Mouse (Mus musculus): ENCODE results near the gene Dnah8. TPM values are rescaled to one million over a fixed set of nuclear protein-coding genes. Genes with fewer than 3 reads are reported as not detected.

Gene Dnah8
- polyA plus RNA-seq, 1 experiment from 2014 or later = 4.4 TPM

- Histone ChIP-seq H3K4me3 (ENCODE audit: low read depth, low read length) (no peak overlapping the region), H3K36me3 (ENCODE audit: control insufficient read depth, insufficient read depth, low read length) (no peaks in the 10 kb centered on the region), H3K4me2 (no peak overlapping the region), H3K27ac (ENCODE audit: low read depth, low read length) (no peak overlapping the region), H3K27me3 (replicated peaks; ENCODE audit: control insufficient read depth, insufficient read depth, low read length) (no peaks in the 10 kb centered on the region), H3K9ac (ENCODE audit: low read depth, low read length) (no peak overlapping the region), H3K9me3 (ENCODE audit: control insufficient read depth, low read length) (no peaks in the 10 kb centered on the region), H3K4me1 (replicated peaks; ENCODE audit: control insufficient read depth, insufficient read depth, low read length) (no peaks in the 10 kb centered on the region)
- DNase-seq (ENCODE audit: low spot score) (no peak), ATAC-seq (replicated peaks; ENCODE audit: low FRiP score) (no peak)
- 88% methylated on average over 4 of the region's 4 CpGs for WGBS
Observed at GRCm38 (mm10) chr17:30760307-30760706, 136.2 kb downstream of the Dnah8 start.

GRCm38 (mm10) chr17:30764276-30764675 is 140.1 kb downstream of the Dnah8 start:
- ATAC-seq (replicated peaks; ENCODE audit: low FRiP score) (no peak), DNase-seq (ENCODE audit: low spot score) (no peak)
- no peaks in the 10 kb centered on the region for H3K9me3 ChIP-seq (ENCODE audit: control insufficient read depth, low read length)
- no peaks in the 10 kb centered on the region for H3K36me3 ChIP-seq (ENCODE audit: control insufficient read depth, insufficient read depth, low read length)
- no peak overlapping the region for H3K4me2 ChIP-seq
- H3K4me1 ChIP-seq (replicated peaks; ENCODE audit: control insufficient read depth, insufficient read depth, low read length) = no peaks in the 10 kb centered on the region
- no peak overlapping the region for H3K4me3 ChIP-seq (ENCODE audit: low read depth, low read length)
- WGBS = 85% methylated on average over 8 of the region's 8 CpGs
- no peak overlapping the region for H3K9ac ChIP-seq (ENCODE audit: low read depth, low read length)
- no peak overlapping the region for H3K27ac ChIP-seq (ENCODE audit: low read depth, low read length)
- H3K27me3 ChIP-seq (replicated peaks; ENCODE audit: control insufficient read depth, insufficient read depth, low read length) = no peaks in the 10 kb centered on the region

DNA sequence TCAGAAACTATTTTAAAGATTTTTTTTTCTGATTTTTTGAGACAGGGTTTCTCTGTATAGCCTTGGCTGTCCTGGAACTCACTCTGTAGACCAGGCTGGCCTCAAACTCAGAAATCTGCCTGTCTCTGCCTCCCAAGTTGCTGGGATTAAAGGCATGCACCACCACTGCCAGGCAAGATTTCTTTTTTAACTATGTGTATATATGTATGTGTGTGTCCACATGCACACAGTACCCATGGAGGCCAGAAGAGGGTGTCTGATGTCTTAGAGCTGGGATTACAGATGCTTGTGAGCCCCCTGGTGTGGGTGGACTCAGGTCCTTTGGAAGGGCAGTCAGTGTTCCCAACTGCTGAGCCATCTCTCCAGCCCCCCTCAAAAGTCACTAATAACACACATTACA is 150.3 kb downstream of the Dnah8 start:
- H3K27ac ChIP-seq (ENCODE audit: low read depth, low read length) = no peak overlapping the region
- no peak for DNase-seq (ENCODE audit: low spot score)
- no peak for ATAC-seq (replicated peaks; ENCODE audit: low FRiP score)

DNA sequence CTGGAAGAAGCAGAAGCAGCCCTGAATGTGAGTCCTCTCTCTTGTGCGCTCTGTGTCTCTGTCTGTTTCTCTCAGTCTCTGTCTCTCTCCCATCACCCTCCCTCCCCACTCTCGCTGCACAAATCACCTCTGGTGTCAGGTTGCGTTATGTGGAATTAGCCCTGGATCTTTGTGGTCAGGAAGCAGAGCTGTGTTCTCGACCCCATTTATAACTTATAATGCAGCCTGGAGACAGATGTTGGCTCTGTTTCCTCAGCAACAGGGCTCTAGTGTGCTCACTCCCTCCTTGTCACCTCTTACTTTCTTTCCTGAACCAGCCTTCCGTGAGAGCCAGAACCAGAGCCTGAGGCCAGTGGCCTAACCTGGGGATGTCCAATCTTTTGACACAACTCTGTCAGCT is 150.9 kb downstream of the Dnah8 start:
- Histone ChIP-seq H3K9me3 (ENCODE audit: control insufficient read depth, low read length) (0 out of 2 replicates have a peak, but pooled peaks cover 2% of the 10 kb centered on the region), H3K27me3 (replicated peaks; ENCODE audit: control insufficient read depth, insufficient read depth, low read length) (no peaks in the 10 kb centered on the region; the same call in 1 of the 2 replicates), H3K36me3 (ENCODE audit: control insufficient read depth, insufficient read depth, low read length) (no peaks in the 10 kb centered on the region), H3K4me1 (replicated peaks; ENCODE audit: control insufficient read depth, insufficient read depth, low read length) (no peaks in the 10 kb centered on the region), H3K27ac (ENCODE audit: low read depth, low read length) (no peak overlapping the region), H3K4me2 (no peak overlapping the region), H3K9ac (ENCODE audit: low read depth, low read length) (no peak overlapping the region), H3K4me3 (ENCODE audit: low read depth, low read length) (no peak overlapping the region)
- 39% methylated on average over 5 of the region's 5 CpGs for WGBS
- ATAC-seq (replicated peaks; ENCODE audit: low FRiP score) = no peak
- no peak for DNase-seq (ENCODE audit: low spot score)

More for the DNA sequence above, 150.3 kb downstream of the Dnah8 start:
- H3K36me3 ChIP-seq (ENCODE audit: control insufficient read depth, insufficient read depth, low read length) = no peaks in the 10 kb centered on the region
- H3K4me3 ChIP-seq (ENCODE audit: low read depth, low read length) = no peak overlapping the region
- no peaks in the 10 kb centered on the region; the same call in 1 of the 2 replicates for H3K27me3 ChIP-seq (replicated peaks; ENCODE audit: control insufficient read depth, insufficient read depth, low read length)
- no peak overlapping the region for H3K4me2 ChIP-seq
- H3K4me1 ChIP-seq (replicated peaks; ENCODE audit: control insufficient read depth, insufficient read depth, low read length) = no peaks in the 10 kb centered on the region
- H3K9ac ChIP-seq (ENCODE audit: low read depth, low read length) = no peak overlapping the region
- 0 out of 2 replicates have a peak, but pooled peaks cover 2% of the 10 kb centered on the region for H3K9me3 ChIP-seq (ENCODE audit: control insufficient read depth, low read length)

GRCm38 (mm10) chr17:30781046-30781445 is 156.9 kb downstream of the Dnah8 start:
- Histone ChIP-seq H3K4me1 (replicated peaks; ENCODE audit: control insufficient read depth, insufficient read depth, low read length) (no peaks in the 10 kb centered on the region), H3K9ac (ENCODE audit: low read depth, low read length) (no peak overlapping the region), H3K27me3 (replicated peaks; ENCODE audit: control insufficient read depth, insufficient read depth, low read length) (no peaks in the 10 kb centered on the region), H3K4me2 (no peak overlapping the region), H3K4me3 (ENCODE audit: low read depth, low read length) (no peak overlapping the region), H3K27ac (ENCODE audit: low read depth, low read length) (no peak overlapping the region), H3K36me3 (ENCODE audit: control insufficient read depth, insufficient read depth, low read length) (no peaks in the 10 kb centered on the region), H3K9me3 (ENCODE audit: control insufficient read depth, low read length) (0 out of 2 replicates have a peak, but pooled peaks cover 2% of the 10 kb centered on the region)
- WGBS = 81% methylated on average over 8 of the region's 8 CpGs
- ATAC-seq (replicated peaks; ENCODE audit: low FRiP score) = no peak
- DNase-seq (ENCODE audit: low spot score) = no peak

GRCm38 (mm10) chr17:30782286-30782685 is 158.1 kb downstream of the Dnah8 start:
- no peak for ATAC-seq (replicated peaks; ENCODE audit: low FRiP score)
- 78% methylated on average over 14 of the region's 14 CpGs for WGBS
- H3K4me1 ChIP-seq (replicated peaks; ENCODE audit: control insufficient read depth, insufficient read depth, low read length) = no peaks in the 10 kb centered on the region

DNA sequence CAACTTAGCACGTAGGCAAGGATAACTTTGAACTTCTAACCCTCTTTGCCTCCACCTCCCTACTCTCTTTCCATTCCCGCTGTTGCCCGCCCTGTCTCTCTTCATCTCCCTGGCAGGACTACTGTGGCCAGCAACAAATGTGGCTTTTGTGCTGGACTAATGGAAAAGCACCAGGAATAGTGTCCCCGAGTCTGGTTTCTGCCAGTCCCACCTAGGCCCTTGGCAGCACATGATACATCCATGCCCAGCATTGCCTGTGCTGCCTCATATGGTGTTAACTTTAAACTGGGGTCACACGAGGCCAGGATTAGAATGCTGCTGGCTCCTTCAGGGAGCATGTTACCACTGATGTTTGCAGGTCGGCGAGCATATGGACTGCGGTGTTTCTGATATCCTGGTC is 164.2 kb downstream of the Dnah8 start:
- ATAC-seq (replicated peaks; ENCODE audit: low FRiP score) = no peak
- no peaks in the 10 kb centered on the region for H3K27me3 ChIP-seq (replicated peaks; ENCODE audit: control insufficient read depth, insufficient read depth, low read length)

More at GRCm38 (mm10) chr17:30782286-30782685, 158.1 kb downstream of the Dnah8 start:
- H3K9ac ChIP-seq (ENCODE audit: low read depth, low read length) = no peak overlapping the region
- no peak overlapping the region for H3K27ac ChIP-seq (ENCODE audit: low read depth, low read length)
- H3K27me3 ChIP-seq (replicated peaks; ENCODE audit: control insufficient read depth, insufficient read depth, low read length) = no peaks in the 10 kb centered on the region
- no peak overlapping the region for H3K4me3 ChIP-seq (ENCODE audit: low read depth, low read length)
- H3K4me2 ChIP-seq = no peak overlapping the region
- 0 out of 2 replicates have a peak, but pooled peaks cover 2% of the 10 kb centered on the region for H3K9me3 ChIP-seq (ENCODE audit: control insufficient read depth, low read length)
- H3K36me3 ChIP-seq (ENCODE audit: control insufficient read depth, insufficient read depth, low read length) = no peaks in the 10 kb centered on the region
- DNase-seq (ENCODE audit: low spot score) = no peak

DNA sequence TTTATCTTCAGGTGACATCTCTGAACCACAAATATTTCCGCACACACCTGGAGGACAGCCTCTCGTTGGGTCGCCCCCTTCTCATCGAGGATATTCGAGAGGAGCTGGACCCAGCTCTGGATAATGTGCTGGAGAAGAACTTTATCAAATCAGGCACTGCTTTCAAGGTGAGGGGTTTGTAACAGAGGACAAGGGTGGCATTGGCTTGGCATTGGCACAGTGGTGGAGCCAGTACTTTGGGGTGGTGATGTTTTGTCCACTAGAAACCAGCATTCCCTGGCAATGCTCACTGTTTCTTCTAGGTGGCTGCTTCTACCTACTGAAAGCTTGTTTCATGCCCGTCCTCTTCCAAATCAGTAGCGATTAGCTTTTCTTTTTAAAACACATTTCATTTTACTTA is 166.7 kb downstream of the Dnah8 start:
- DNase-seq (ENCODE audit: low spot score) = no peak
- Histone ChIP-seq H3K9me3 (ENCODE audit: control insufficient read depth, low read length) (no peaks in the 10 kb centered on the region), H3K9ac (ENCODE audit: low read depth, low read length) (no peak overlapping the region), H3K36me3 (ENCODE audit: control insufficient read depth, insufficient read depth, low read length) (no peaks in the 10 kb centered on the region), H3K4me2 (no peak overlapping the region), H3K4me1 (replicated peaks; ENCODE audit: control insufficient read depth, insufficient read depth, low read length) (no peaks in the 10 kb centered on the region), H3K27ac (ENCODE audit: low read depth, low read length) (no peak overlapping the region), H3K4me3 (ENCODE audit: low read depth, low read length) (no peak overlapping the region), H3K27me3 (replicated peaks; ENCODE audit: control insufficient read depth, insufficient read depth, low read length) (no peaks in the 10 kb centered on the region)
- no peak for ATAC-seq (replicated peaks; ENCODE audit: low FRiP score)
- WGBS = 82% methylated on average over 7 of the region's 7 CpGs

More for the DNA sequence above, 164.2 kb downstream of the Dnah8 start:
- Histone ChIP-seq H3K4me3 (ENCODE audit: low read depth, low read length) (no peak overlapping the region), H3K27ac (ENCODE audit: low read depth, low read length) (no peak overlapping the region), H3K4me2 (no peak overlapping the region), H3K4me1 (replicated peaks; ENCODE audit: control insufficient read depth, insufficient read depth, low read length) (no peaks in the 10 kb centered on the region), H3K36me3 (ENCODE audit: control insufficient read depth, insufficient read depth, low read length) (no peaks in the 10 kb centered on the region), H3K9me3 (ENCODE audit: control insufficient read depth, low read length) (no peaks in the 10 kb centered on the region), H3K9ac (ENCODE audit: low read depth, low read length) (no peak overlapping the region)
- WGBS = 83% methylated on average over 8 of the region's 8 CpGs
- no peak for DNase-seq (ENCODE audit: low spot score)

GRCm38 (mm10) chr17:30792396-30792795 is 168.2 kb downstream of the Dnah8 start:
- 83% methylated on average over 6 of the region's 6 CpGs for WGBS
- H3K9ac ChIP-seq (ENCODE audit: low read depth, low read length) = no peak overlapping the region
- ATAC-seq (replicated peaks; ENCODE audit: low FRiP score) = no peak

More at GRCm38 (mm10) chr17:30792396-30792795, 168.2 kb downstream of the Dnah8 start:
- Histone ChIP-seq H3K4me2 (no peak overlapping the region), H3K27ac (ENCODE audit: low read depth, low read length) (no peak overlapping the region), H3K4me3 (ENCODE audit: low read depth, low read length) (no peak overlapping the region), H3K36me3 (ENCODE audit: control insufficient read depth, insufficient read depth, low read length) (no peaks in the 10 kb centered on the region), H3K27me3 (replicated peaks; ENCODE audit: control insufficient read depth, insufficient read depth, low read length) (no peaks in the 10 kb centered on the region), H3K4me1 (replicated peaks; ENCODE audit: control insufficient read depth, insufficient read depth, low read length) (no peaks in the 10 kb centered on the region), H3K9me3 (ENCODE audit: control insufficient read depth, low read length) (no peaks in the 10 kb centered on the region)
- no peak for DNase-seq (ENCODE audit: low spot score)
